Comparison of ENCODE assay signal across 26 mouse cellular contexts in genomic region chr7:118365902-118366301, GRCm38 (mm10).
DNase-seq lines count a peak whose midpoint lies in the region; ATAC-seq lines count a peak whose summit lies in the region.
"Had no signal": no experiment of that assay in that cellular context is flagged by ENCODE, and none has a peak within 500 bp of the region (broad histone marks: within the 10 kb centered on the region; RNA-seq: fewer than 3 reads in every experiment).

No protein-coding gene starts in this region.

- peak; percentile 17 for DNase-seq in embryo, embryonic 10.5 days (ENCODE audit: low spot score)
- peak; percentile 23 for DNase-seq in embryonic facial prominence, embryonic 10.5 days (ENCODE audit: low spot score)
- DNase-seq in heart, adult 11 months, result no peak
- no peak for DNase-seq in heart, postnatal 4 days
- DNase-seq in hindbrain, embryonic 11.5 days (ENCODE audit: low spot score), result no peak
- DNase-seq: adrenal gland, postnatal 14 days; cerebellum, adult 11 months; cerebellum, adult 9-10 months; gastrocnemius, postnatal 14 days; heart, postnatal 10 days; layer of hippocampus, adult 9-11 months; liver; lung, adult 2 months; lung, postnatal 10 days; midbrain, embryonic 14.5 days; thymus, postnatal 14 days had no signal

- 64% methylated on average over 3 of the region's 3 CpGs for WGBS in embryonic facial prominence, embryonic 10.5 days
- 40% methylated on average over 3 of the region's 3 CpGs for whole genome bisulfite sequencing in embryonic facial prominence, embryonic 15.5 days
- 33% methylated on average over 3 of the region's 3 CpGs for WGBS in limb, embryonic 12.5 days
- 84% methylated on average over 3 of the region's 3 CpGs for WGBS in hindbrain, embryonic 11.5 days

- peak; percentile 39; the same call in 1 of the 2 replicates for ATAC-seq in embryonic facial prominence, embryonic 15.5 days (ENCODE audit: insufficient number of reproducible peaks, low FRiP score, low TSS enrichment, low read depth)
- 0 out of 2 replicates have a peak, but pooled peaks have one; percentile 24 for ATAC-seq in limb, embryonic 12.5 days (ENCODE audit: insufficient number of reproducible peaks, insufficient read depth, low FRiP score, low TSS enrichment, low read depth)
- ATAC-seq in hindbrain, embryonic 11.5 days (ENCODE audit: low FRiP score), result no peak
- ATAC-seq: CD4-positive, CD25-positive, alpha-beta regulatory T cell, adult 4 months; hindbrain, embryonic 16.5 days had no signal

- H3K4me2 ChIP-seq in embryonic facial prominence, embryonic 15.5 days (replicated peaks), result no peak overlapping the region
- H3K4me2 ChIP-seq in limb, embryonic 12.5 days, result no peak overlapping the region
- H3K4me2 ChIP-seq in hindbrain, embryonic 11.5 days (replicated peaks; ENCODE audit: low read depth, low read length), result no peak overlapping the region
- H3K4me2 ChIP-seq: forebrain, embryonic 12.5 days; heart, embryonic 13.5 days; intestine, embryonic 15.5 days had no signal

- H3K4me1 ChIP-seq in embryonic facial prominence, embryonic 10.5 days, result peaks cover 51% of the 10 kb centered on the region
- H3K4me1 ChIP-seq in embryonic facial prominence, embryonic 15.5 days, result peaks cover 25% of the 10 kb centered on the region
- H3K4me1 ChIP-seq in limb, embryonic 12.5 days (replicated peaks), result peaks cover 28% of the 10 kb centered on the region
- no peaks in the 10 kb centered on the region for H3K4me1 ChIP-seq in hindbrain, embryonic 11.5 days (replicated peaks; ENCODE audit: control insufficient read depth, insufficient read depth, low read length)
- H3K4me1 ChIP-seq: heart, embryonic 13.5 days; intestine, embryonic 15.5 days had no signal

- H3K36me3 ChIP-seq in embryonic facial prominence, embryonic 10.5 days (replicated peaks), result no peaks in the 10 kb centered on the region
- H3K36me3 ChIP-seq in embryonic facial prominence, embryonic 15.5 days, result no peaks in the 10 kb centered on the region
- H3K36me3 ChIP-seq in limb, embryonic 12.5 days, result no peaks in the 10 kb centered on the region
- no peaks in the 10 kb centered on the region for H3K36me3 ChIP-seq in hindbrain, embryonic 11.5 days (ENCODE audit: control insufficient read depth, insufficient read depth, low read length)
- H3K36me3 ChIP-seq: forebrain, embryonic 12.5 days; heart, embryonic 13.5 days; hindbrain, embryonic 10.5 days; intestine, embryonic 15.5 days had no signal

- no peaks in the 10 kb centered on the region for H3K9me3 ChIP-seq in embryonic facial prominence, embryonic 10.5 days
- no peaks in the 10 kb centered on the region for H3K9me3 ChIP-seq in embryonic facial prominence, embryonic 15.5 days (replicated peaks)
- H3K9me3 ChIP-seq in limb, embryonic 12.5 days, result no peaks in the 10 kb centered on the region
- H3K9me3 ChIP-seq in hindbrain, embryonic 11.5 days (ENCODE audit: control insufficient read depth, low read length), result no peaks in the 10 kb centered on the region
- H3K9me3 ChIP-seq: forebrain, embryonic 12.5 days; heart, embryonic 13.5 days; hindbrain, embryonic 10.5 days; intestine, embryonic 15.5 days had no signal

- H3K9ac ChIP-seq in embryonic facial prominence, embryonic 15.5 days, result no peak overlapping the region
- H3K9ac ChIP-seq in limb, embryonic 12.5 days (replicated peaks), result no peak overlapping the region
- no peak overlapping the region for H3K9ac ChIP-seq in hindbrain, embryonic 11.5 days (ENCODE audit: low read depth, low read length)
- H3K9ac ChIP-seq: forebrain, embryonic 12.5 days; heart, embryonic 13.5 days; intestine, embryonic 15.5 days; liver, embryonic 14.5 days had no signal

- peak overlapping the region; percentile 72 for H3K27ac ChIP-seq in embryonic facial prominence, embryonic 10.5 days (replicated peaks)
- H3K27ac ChIP-seq in embryonic facial prominence, embryonic 15.5 days (replicated peaks), result 0 out of 2 replicates have a peak overlapping the region, but pooled peaks have one; percentile 60
- H3K27ac ChIP-seq in limb, embryonic 12.5 days, result 0 out of 2 replicates have a peak overlapping the region, but pooled peaks have one; percentile 26
- no peak overlapping the region for H3K27ac ChIP-seq in hindbrain, embryonic 11.5 days (ENCODE audit: low read depth, low read length)
- H3K27ac ChIP-seq: forebrain, embryonic 12.5 days; heart, embryonic 13.5 days; hindbrain, embryonic 10.5 days; intestine, embryonic 15.5 days; liver, embryonic 14.5 days had no signal

- H3K27me3 ChIP-seq in embryonic facial prominence, embryonic 10.5 days (replicated peaks; ENCODE audit: low read depth, poor library complexity, severe bottlenecking), result no peaks in the 10 kb centered on the region
- H3K27me3 ChIP-seq in embryonic facial prominence, embryonic 15.5 days, result no peaks in the 10 kb centered on the region
- H3K27me3 ChIP-seq in limb, embryonic 12.5 days, result no peaks in the 10 kb centered on the region
- no peaks in the 10 kb centered on the region for H3K27me3 ChIP-seq in hindbrain, embryonic 11.5 days (ENCODE audit: control insufficient read depth, insufficient read depth, low read length)
- H3K27me3 ChIP-seq: forebrain, embryonic 12.5 days; intestine, embryonic 15.5 days had no signal

- H3K4me3 ChIP-seq in embryonic facial prominence, embryonic 10.5 days, result no peak overlapping the region
- no peak overlapping the region for H3K4me3 ChIP-seq in embryonic facial prominence, embryonic 15.5 days (replicated peaks)
- H3K4me3 ChIP-seq in limb, embryonic 12.5 days (replicated peaks), result no peak overlapping the region
- H3K4me3 ChIP-seq in hindbrain, embryonic 11.5 days (ENCODE audit: low read depth, low read length), result no peak overlapping the region
- H3K4me3 ChIP-seq: erythroblast, embryonic 14.5 days; forebrain, embryonic 12.5 days; heart, embryonic 13.5 days; hindbrain, embryonic 10.5 days; intestine, embryonic 15.5 days had no signal

Comparison
In these comparisons a context has a peak if more than half of its experiments do, and no peak if none do; other contexts are left out.
1. DNase-seq: peak in embryo, embryonic 10.5 days (single experiment) and embryonic facial prominence, embryonic 10.5 days (single experiment); none in heart, adult 11 months (single experiment), heart, postnatal 4 days (single experiment) and hindbrain, embryonic 11.5 days (single experiment).